Mouse (Mus musculus) ES-E14 (cell line): ENCODE measurements at regions not wholly inside any gene's neighbourhood (a gene's known extent, or its start where the extent isn't known, plus 50 kb on each side); places are given as distances from the start of the nearest gene placed in this dataset.
"Not testable (repeated sequence)": the region's sequence is repeated elsewhere in the genome, so short reads cannot be mapped to it uniquely, and the experiment has no call there.

Source experiments
- DNase-seq: peaks from one replicate; pipeline ENCODE4 v3.0.0-alpha.2; 2013; ENCODE audit warnings: low read depth, low spot score
- H3K27ac ChIP-seq: 2 replicates; pipeline ENCODE4 v1.5.1; 2012; ENCODE audit warnings: low read depth, mild to moderate bottlenecking, low read length, moderate library complexity, mixed read lengths; ENCODE audit not compliant: poor library complexity, insufficient read depth, severe bottlenecking
- H3K36me3 ChIP-seq: 2 replicates; pipeline ENCODE4 v1.6.1; 2012; ENCODE audit warnings: mild to moderate bottlenecking, low read length, moderate library complexity, mixed read lengths; ENCODE audit not compliant: control insufficient read depth, poor library complexity, insufficient read depth, severe bottlenecking
- H3K4me1 ChIP-seq, 2 experiments: fragments of 150-350 bp in 1 of 2; sonication (generic) in 1 of 2; 2 replicates each; pipeline ENCODE4 v1.6.1; 2012; ENCODE audit warnings: low read length in 2 of 2, mild to moderate bottlenecking in 1 of 2, mixed read lengths in 1 of 2; ENCODE audit not compliant: control insufficient read depth in 2 of 2, insufficient read depth in 2 of 2, poor library complexity in 1 of 2
- H3K4me3 ChIP-seq, 2 experiments: fragments of 150-350 bp in 1 of 2; sonication (generic) in 1 of 2; 2 replicates each; pipeline ENCODE4 v1.5.1; 2012; ENCODE audit warnings: low read length in 2 of 2, low read depth in 1 of 2, mild to moderate bottlenecking in 1 of 2, mixed read lengths in 1 of 2; ENCODE audit not compliant: insufficient read depth in 1 of 2, poor library complexity in 1 of 2, severe bottlenecking in 1 of 2
- H3K9ac ChIP-seq: 2 replicates; pipeline ENCODE4 v1.6.1; 2012; ENCODE audit warnings: low read depth, mild to moderate bottlenecking, low read length, mixed read lengths; ENCODE audit not compliant: poor library complexity, insufficient read depth, severe bottlenecking
- H3K9me3 ChIP-seq: fragments of 150-350 bp; sonication (generic); 2 replicates; pipeline ENCODE4 v1.6.1; 2012; ENCODE audit warnings: low read depth, mild to moderate bottlenecking, low read length; ENCODE audit not compliant: control insufficient read depth, insufficient read depth
- CHD2 ChIP-seq: IDR thresholded peaks from 2 replicates; pipeline ENCODE4 v1.6.1; 2014; ENCODE audit warnings: mild to moderate bottlenecking, low read depth, low read length, inconsistent platforms
- HCFC1 ChIP-seq: IDR thresholded peaks from 2 replicates; pipeline ENCODE4 v1.6.1; 2012; ENCODE audit warnings: low read length, inconsistent platforms, borderline replicate concordance; ENCODE audit not compliant: insufficient read depth
- MAFK ChIP-seq: IDR thresholded peaks from 2 replicates; pipeline ENCODE4 v1.6.1; 2014; ENCODE audit warnings: mild to moderate bottlenecking, low read depth, low read length, inconsistent platforms; ENCODE audit not compliant: insufficient read depth
- ZC3H11A ChIP-seq: IDR thresholded peaks from 2 replicates; pipeline ENCODE4 v1.6.1; 2012; ENCODE audit warnings: low read depth, mild to moderate bottlenecking, inconsistent platforms, low read length, borderline replicate concordance
- ZNF384 ChIP-seq: IDR thresholded peaks from 2 replicates; pipeline ENCODE4 v1.6.1; 2012; ENCODE audit warnings: low read depth, low read length, inconsistent platforms
- in situ Hi-C, 2 experiments: fragments of 600-800 bp; cut with MboI; formaldehyde crosslinking; loops; one replicate each; pipeline ENCODE4 v1.15.1; 2025; ENCODE audit warnings: low sequenced_read_pairs in 2 of 2, inconsistent platforms in 1 of 2; ENCODE audit not compliant: unreplicated experiment in 2 of 2

DNA sequence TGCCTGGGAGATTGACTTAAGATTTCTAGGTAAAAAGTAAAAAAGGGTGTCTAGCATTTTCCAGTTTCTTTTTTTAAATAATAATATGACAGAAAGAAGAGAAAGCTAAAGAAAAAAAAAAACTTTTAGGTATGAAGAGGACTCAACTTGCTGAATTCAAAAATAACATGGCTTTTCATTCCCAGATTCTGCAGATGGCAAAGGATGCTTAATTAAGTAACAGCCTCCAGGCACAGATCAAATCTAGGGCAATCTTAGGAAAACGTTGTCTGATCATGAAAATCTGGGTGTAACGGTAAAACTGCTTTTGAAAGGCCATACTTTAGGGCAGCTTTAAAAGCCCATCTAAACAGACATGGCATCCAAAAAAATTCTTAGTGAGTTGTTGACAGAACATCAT is 577.4 kb downstream of the Epha7 start:
- in situ Hi-C loops, result no loop called here
- Histone ChIP-seq H3K4me3 (no peak overlapping the region), H3K27ac (no peak overlapping the region), H3K9me3 (no peaks in the 10 kb centered on the region), H3K36me3 (no peaks in the 10 kb centered on the region), H3K9ac (no peak overlapping the region), H3K4me1 (no peaks in the 10 kb centered on the region)
- no peak for DNase-seq
- TF ChIP-seq HCFC1 (no peak), ZC3H11A (no peak), CHD2 (no peak), MAFK (no peak), ZNF384 (no peak)

DNA sequence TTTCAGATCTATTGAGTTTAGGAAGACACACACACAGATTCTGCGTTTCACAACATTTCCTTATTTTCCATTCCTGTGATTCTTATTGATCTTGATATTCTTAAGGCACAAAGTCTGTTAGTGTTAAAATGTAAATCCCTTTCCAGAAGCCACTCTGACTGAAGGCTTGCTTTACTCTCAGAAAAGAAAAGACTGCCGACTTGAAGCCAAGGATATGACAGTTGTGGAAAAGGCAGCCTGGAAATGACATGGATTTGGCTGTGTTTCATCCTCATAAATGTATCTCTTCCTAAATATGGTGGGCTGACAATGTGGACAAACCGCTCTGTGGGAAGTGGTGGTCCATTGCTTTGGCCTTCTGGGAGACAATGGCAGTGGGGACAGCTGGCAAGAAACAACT is 589.2 kb downstream of the Epha7 start:
- no peak for DNase-seq
- H3K4me1 ChIP-seq, result no peaks in the 10 kb centered on the region
- H3K9me3 ChIP-seq, result no peaks in the 10 kb centered on the region
- in situ Hi-C loops, result no loop called here
- TF ChIP-seq HCFC1, result no peak
- no peak for TF ChIP-seq CHD2
- TF ChIP-seq ZNF384, result no peak
- TF ChIP-seq ZC3H11A, result no peak
- TF ChIP-seq MAFK, result no peak
- no peak overlapping the region for H3K9ac ChIP-seq
- no peak overlapping the region for H3K4me3 ChIP-seq
- no peak overlapping the region for H3K27ac ChIP-seq
- H3K36me3 ChIP-seq, result no peaks in the 10 kb centered on the region

DNA sequence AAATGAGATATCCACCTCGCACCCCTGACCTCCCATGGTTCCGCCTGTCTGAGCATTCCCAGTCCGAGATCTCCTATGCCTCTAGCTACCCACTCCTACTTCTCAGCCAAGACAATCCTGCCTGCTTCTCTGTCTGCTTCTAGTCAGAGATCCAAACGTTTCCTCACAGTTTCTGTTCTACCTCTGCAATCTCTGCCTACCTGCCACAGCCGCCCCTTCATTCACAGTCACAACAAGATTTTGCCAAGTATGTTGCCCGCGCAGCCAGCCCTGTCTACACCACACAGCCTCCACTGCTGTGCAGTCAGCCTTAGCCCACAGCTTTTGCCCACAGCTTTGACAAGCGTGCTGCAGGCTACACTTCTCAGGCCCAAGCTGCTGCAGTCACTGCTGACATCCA is 601.7 kb downstream of the Epha7 start:
- Histone ChIP-seq H3K9ac (no peak overlapping the region), H3K27ac (no peak overlapping the region), H3K4me3 (no peak overlapping the region), H3K36me3 (no peaks in the 10 kb centered on the region), H3K9me3 (no peaks in the 10 kb centered on the region), H3K4me1 (no peaks in the 10 kb centered on the region)
- DNase-seq, result no peak
- TF ChIP-seq ZC3H11A (no peak), ZNF384 (no peak), MAFK (no peak), CHD2 (no peak), HCFC1 (no peak)
- in situ Hi-C loops, result no loop called here

DNA sequence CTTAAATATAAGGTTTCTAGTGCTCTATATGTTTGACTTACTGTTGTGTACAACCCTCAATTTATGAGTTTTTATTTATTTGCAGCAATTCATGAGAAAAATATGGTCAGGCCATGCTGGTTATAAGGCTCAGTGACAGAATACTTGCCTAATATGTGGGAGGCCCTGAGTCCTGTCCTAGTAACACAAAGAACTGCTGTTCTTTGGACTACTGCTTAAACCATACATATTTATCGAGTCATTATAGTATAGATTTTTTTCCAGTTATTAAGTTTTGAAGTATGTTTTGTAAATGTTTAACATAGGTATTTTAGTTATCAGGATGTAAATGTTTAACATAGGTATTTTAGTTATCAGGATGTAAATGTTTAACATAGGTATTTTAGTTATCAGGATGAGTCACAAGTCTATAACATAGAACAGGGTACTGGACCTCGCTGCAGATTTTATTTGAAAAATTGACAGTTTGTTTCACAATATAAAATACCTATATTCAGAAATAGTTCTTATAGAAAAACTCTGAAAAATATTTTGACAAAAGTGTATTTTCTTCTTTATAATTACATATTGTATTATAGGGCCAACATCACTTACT is 607.4 kb downstream of the Epha7 start:
- no peaks in the 10 kb centered on the region for H3K4me1 ChIP-seq
- TF ChIP-seq HCFC1 (no peak), ZC3H11A (no peak), MAFK (no peak), ZNF384 (no peak), CHD2 (no peak)
- H3K9ac ChIP-seq, result no peak overlapping the region
- H3K27ac ChIP-seq, result no peak overlapping the region
- no peak for DNase-seq
- in situ Hi-C loops, result no loop called here
- no peaks in the 10 kb centered on the region for H3K9me3 ChIP-seq
- H3K36me3 ChIP-seq, result no peaks in the 10 kb centered on the region
- no peak overlapping the region for H3K4me3 ChIP-seq

DNA sequence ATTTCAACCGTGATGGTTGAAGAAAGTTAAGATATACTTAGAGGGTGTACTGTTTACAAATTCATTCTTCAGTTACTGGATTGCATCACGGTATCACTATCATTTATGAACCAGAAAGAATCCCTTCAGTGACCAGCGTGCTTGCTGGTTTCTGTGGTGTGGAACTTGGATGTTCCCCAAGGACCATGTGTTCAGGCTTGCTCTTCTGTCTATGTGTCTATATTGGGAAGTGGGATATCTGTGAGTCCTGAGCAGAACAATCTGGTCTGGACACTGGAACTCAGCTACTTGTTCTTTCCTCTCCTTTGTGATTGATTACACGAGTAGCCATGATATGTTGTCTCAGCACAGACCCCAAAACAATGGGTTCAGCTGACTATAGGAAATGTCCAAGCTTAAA is 618.6 kb downstream of the Epha7 start:
- H3K27ac ChIP-seq, H3K9me3 ChIP-seq, H3K9ac ChIP-seq, H3K4me3 ChIP-seq, H3K36me3 ChIP-seq, DNase-seq, in situ Hi-C loops, H3K4me1 ChIP-seq: not testable (repeated sequence)
